Mouse (Mus musculus) bone marrow, adult 2 months (tissue): ENCODE results near the gene Gm49403.

Experiments used
- CTCF ChIP-seq: fragments of 200-500 bp; IDR thresholded peaks from 2 replicates; pipeline ENCODE4 v1.5.1; 2011; ENCODE audit warnings: low read length, control low read depth; ENCODE audit not compliant: control insufficient read depth, insufficient read depth
- POLR2A ChIP-seq: fragments of 200-500 bp; IDR thresholded peaks from 2 replicates; pipeline ENCODE4 v1.6.1; 2011; ENCODE audit warnings: low read depth, mild to moderate bottlenecking, control low read depth, low read length, borderline replicate concordance; ENCODE audit not compliant: control insufficient read depth

GRCm38 (mm10) chr19:8851639-8852038 lies 32.1 kb upstream of the Gm49403 start:
- TF ChIP-seq CTCF (no peak), POLR2A (no peak)
